8 mouse cellular contexts compared by ENCODE assay signal in the genomic region with DNA sequence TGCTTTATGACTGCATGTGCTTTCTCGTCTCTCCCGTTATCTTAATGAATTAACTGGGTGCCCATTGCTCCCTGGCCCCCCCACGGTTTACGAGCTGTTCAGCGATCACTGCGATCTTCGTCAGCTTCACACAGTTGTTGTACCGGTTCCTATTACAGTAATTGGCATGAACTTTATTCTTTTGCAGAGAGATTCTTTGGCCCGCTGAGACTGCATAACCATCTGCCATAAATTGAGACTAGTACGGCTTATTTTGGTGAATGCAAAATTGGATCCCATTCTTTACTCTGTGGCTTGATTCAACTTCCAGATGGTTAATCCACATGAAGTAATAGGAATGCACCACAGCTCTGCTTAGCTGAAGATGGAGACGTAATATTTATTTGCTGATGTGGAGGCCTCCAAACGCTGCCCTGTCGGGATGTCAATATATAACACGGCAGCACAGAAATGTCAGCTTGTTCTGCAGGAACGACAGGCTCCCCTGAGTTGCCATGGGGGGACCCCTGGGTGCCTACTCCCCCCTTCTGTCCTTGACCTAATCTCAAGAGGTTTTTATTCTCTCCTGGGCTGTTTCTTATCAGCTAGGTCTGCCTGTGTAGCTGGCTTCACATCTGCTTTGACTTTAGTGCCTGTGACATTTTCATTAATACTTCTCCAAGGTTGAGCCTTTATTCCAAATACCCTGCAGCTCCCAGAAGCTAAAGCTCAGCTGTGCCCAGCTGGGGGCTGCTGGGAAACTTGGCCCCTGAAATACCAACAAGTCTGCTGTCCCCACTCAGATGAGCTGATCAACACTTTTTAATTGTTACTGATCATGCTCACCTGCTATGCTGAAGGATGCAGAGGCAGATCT. TPM values are rescaled to one million over a fixed set of nuclear protein-coding genes. Genes with fewer than 3 reads are reported as not detected.
DNase-seq lines count a peak whose midpoint lies in the region; ATAC-seq and TF ChIP-seq lines count a peak whose summit lies in the region.

No protein-coding gene starts in this region.

- peak overlapping the region; percentile 13; the same call in 1 of the 2 replicates for H3K4me3 ChIP-seq in forebrain, postnatal 0 days (ENCODE audit: low read depth, low read length)
- peak overlapping the region; percentile 20 for H3K4me3 ChIP-seq in limb, embryonic 12.5 days (replicated peaks)

- peak; percentile 68 for ATAC-seq in forebrain, postnatal 0 days
- ATAC-seq in limb, embryonic 12.5 days (ENCODE audit: insufficient number of reproducible peaks, insufficient read depth, low FRiP score, low TSS enrichment, low read depth) = no peak

- no peaks in the 10 kb centered on the region for H3K27me3 ChIP-seq in forebrain, postnatal 0 days (ENCODE audit: insufficient read depth, low read length)
- H3K27me3 ChIP-seq in limb, embryonic 12.5 days = peaks cover 11% of the 10 kb centered on the region; the same call in 1 of the 2 replicates

- H3K9ac ChIP-seq in forebrain, postnatal 0 days = peak overlapping the region; percentile 22; the same call in 1 of the 2 replicates
- H3K9ac ChIP-seq in limb, embryonic 12.5 days (replicated peaks) = no peak overlapping the region

- DNase-seq in embryo, embryonic 11 days = peak; percentile 30
- no peak for DNase-seq in embryo, embryonic 9.5 days (ENCODE audit: extremely low spot score)
- DNase-seq in Muller cell, postnatal 12 days (ENCODE audit: inconsistent ontology term) = peak; percentile 33
- DNase-seq in forebrain, postnatal 0 days = peak; percentile 75
- no peak for DNase-seq in spleen, postnatal 10 days (ENCODE audit: low spot score in 2 of 2)
- no peak for DNase-seq in urinary bladder, postnatal 25 days (ENCODE audit: low spot score)
- DNase-seq in spleen, adult 12 weeks (ENCODE audit: low spot score) = no peak

- no peaks in the 10 kb centered on the region for H3K9me3 ChIP-seq in forebrain, postnatal 0 days (ENCODE audit: low read length)
- H3K9me3 ChIP-seq in limb, embryonic 12.5 days = no peaks in the 10 kb centered on the region

- H3K36me3 ChIP-seq in forebrain, postnatal 0 days (ENCODE audit: insufficient read depth) = no peaks in the 10 kb centered on the region; the same call in 1 of the 2 replicates
- peaks cover 4% of the 10 kb centered on the region; the same call in 1 of the 2 replicates for H3K36me3 ChIP-seq in limb, embryonic 12.5 days

- peak overlapping the region; percentile 44 for H3K4me2 ChIP-seq in forebrain, postnatal 0 days (ENCODE audit: low read depth)
- H3K4me2 ChIP-seq in limb, embryonic 12.5 days = peak overlapping the region; percentile 64

- H3K4me1 ChIP-seq in forebrain, postnatal 0 days (ENCODE audit: insufficient read depth) = peaks cover 23% of the 10 kb centered on the region
- H3K4me1 ChIP-seq in limb, embryonic 12.5 days (replicated peaks) = peaks cover 61% of the 10 kb centered on the region

- H3K27ac ChIP-seq in forebrain, postnatal 0 days (ENCODE audit: low read depth, low read length) = peak overlapping the region; percentile 64
- peak overlapping the region; percentile 94 for H3K27ac ChIP-seq in limb, embryonic 12.5 days

- TF ChIP-seq CTCF in forebrain, postnatal 0 days (IDR thresholded peaks at IDR 0.05; ENCODE audit: low read depth) = no peak

- 3% methylated on average over 15 of the region's 15 CpGs for WGBS in forebrain, postnatal 0 days
- 4% methylated on average over 15 of the region's 15 CpGs for WGBS in limb, embryonic 12.5 days

RNA-seq across cellular contexts. Expression of a gene that starts 22.7 kb away (rescaled TPM):
- total RNA-seq in forebrain, postnatal 0 days (2014; rRNA removed) = 108 and 123 TPM in 2 replicates
- 57.9 and 73.2 TPM in 2 replicates for polyA plus RNA-seq in forebrain, postnatal 0 days (2015; fragmentation: Nextera tagmentation; extraction: Ambion mirVana)
- polyA plus RNA-seq in limb, embryonic 12.5 days (2016; fragmentation: Nextera tagmentation; extraction: Ambion mirVana) = 14.9 and 15.0 TPM in 2 replicates

Comparison
In these comparisons a context has a peak if more than half of its experiments do, and no peak if none do; other contexts are left out.
1. DNase-seq: peak in embryo, embryonic 11 days (single experiment), Muller cell, postnatal 12 days (single experiment) and forebrain, postnatal 0 days (single experiment); none in embryo, embryonic 9.5 days (single experiment), spleen, postnatal 10 days (0 of 2), urinary bladder, postnatal 25 days (single experiment) and spleen, adult 12 weeks (single experiment).